Mouse (Mus musculus) embryonic fibroblast, embryonic 13.5 days (primary cell): ENCODE data around the gene Dennd4c. TPM values are rescaled to one million over a fixed set of nuclear protein-coding genes. Genes with fewer than 3 reads are reported as not detected.
A peak's percentile ranks its signal among the peaks of the same experiment; 100 is the strongest.
"Not testable (repeated sequence)": the region's sequence is repeated elsewhere in the genome, so short reads cannot be mapped to it uniquely, and the experiment has no call there.

Experiments used
- H3K27ac ChIP-seq: 2 replicates; pipeline ENCODE4 v1.5.1; 2012; ENCODE audit warnings: low read length, control low read depth, inconsistent platforms; ENCODE audit not compliant: insufficient read depth
- H3K4me1 ChIP-seq: 2 replicates; pipeline ENCODE4 v1.6.1; 2011; ENCODE audit warnings: low read length; ENCODE audit not compliant: control insufficient read depth, insufficient read depth
- H3K4me3 ChIP-seq: 2 replicates; pipeline ENCODE4 v1.5.1; 2011; ENCODE audit warnings: mild to moderate bottlenecking, control low read depth, low read length; ENCODE audit not compliant: insufficient read depth
- CTCF ChIP-seq: IDR thresholded peaks from 2 replicates; pipeline ENCODE4 v1.5.1; 2011; ENCODE audit warnings: mild to moderate bottlenecking, control low read depth, low read length, moderate library complexity, borderline replicate concordance; ENCODE audit not compliant: insufficient read depth
- POLR2A ChIP-seq: IDR thresholded peaks from 2 replicates; pipeline ENCODE4 v1.6.1; 2011; ENCODE audit warnings: low read depth, mild to moderate bottlenecking, control low read depth, low read length, moderate library complexity
- polyA plus RNA-seq: library from polyadenylated mRNA; stranded (reverse); fragments of >200 nt; gene quantifications from 2 replicates; pipeline ENCODE4 v1.2.4, GENCODE M21; 2011; ENCODE audit warnings: low read depth; ENCODE audit not compliant: missing spikeins, insufficient read length

Gene Dennd4c
- polyA plus RNA-seq, 1 experiment = 28.4 TPM

- no peak for TF ChIP-seq POLR2A
- no peak for TF ChIP-seq CTCF
- Histone ChIP-seq H3K4me1 (no peaks in the 10 kb centered on the region), H3K4me3 (no peak overlapping the region), H3K27ac (no peak overlapping the region)
Measured at GRCm38 (mm10) chr4:86764307-86764706, 16.0 kb downstream of the Dennd4c start.

DNA sequence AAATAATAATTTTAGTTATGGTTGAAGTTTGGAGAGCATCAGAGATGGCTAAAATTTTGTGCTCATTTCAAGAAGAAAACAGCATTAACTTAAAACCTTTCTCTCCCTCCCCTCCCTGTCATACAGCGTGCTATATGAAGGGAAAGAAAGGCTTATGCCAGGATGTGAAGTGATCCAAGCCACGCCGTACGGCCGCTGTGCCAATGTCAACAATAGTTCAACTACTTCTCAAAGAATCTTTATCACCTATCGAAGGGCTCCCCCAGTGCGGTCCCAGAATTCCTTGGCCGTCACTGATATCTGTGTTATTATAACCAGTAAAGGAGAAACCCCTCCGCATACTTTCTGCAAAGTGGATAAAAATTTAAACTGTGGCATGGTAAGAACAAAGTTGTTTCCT is 29.2 kb downstream of the Dennd4c start:
- H3K4me1 ChIP-seq = 0 out of 2 replicates have a peak, but pooled peaks cover 2% of the 10 kb centered on the region
- H3K27ac ChIP-seq = no peak overlapping the region
- H3K4me3 ChIP-seq = no peak overlapping the region
- TF ChIP-seq POLR2A (no peak), CTCF (no peak)

DNA sequence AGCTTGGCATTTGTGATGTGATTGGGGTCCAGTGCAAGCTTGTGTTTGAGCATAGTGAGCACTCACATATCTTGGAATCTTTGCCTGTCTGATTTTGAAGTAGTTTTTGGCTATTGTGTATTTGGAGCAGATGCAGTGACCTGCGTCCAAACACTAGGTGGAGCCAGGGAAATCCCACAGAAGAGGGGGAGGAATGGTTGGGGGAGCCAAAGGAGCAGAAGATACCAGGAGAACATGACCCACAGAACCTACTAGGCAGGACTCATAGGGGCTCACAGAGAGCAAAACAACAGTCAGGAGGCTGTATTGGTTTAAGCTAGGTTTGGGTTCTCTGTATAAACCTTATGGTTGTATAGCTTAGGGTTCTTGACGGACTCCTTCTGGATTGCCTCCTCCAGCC is 62.2 kb downstream of the Dennd4c start:
- H3K4me3 ChIP-seq = no peak overlapping the region
- no peaks in the 10 kb centered on the region for H3K4me1 ChIP-seq
- no peak overlapping the region for H3K27ac ChIP-seq
- TF ChIP-seq POLR2A (no peak), CTCF (peak; percentile 22; the same call in 1 of the 2 replicates)

GRCm38 (mm10) chr4:86814850-86815249 is 66.5 kb downstream of the Dennd4c start:
- Histone ChIP-seq H3K4me3 (no peak overlapping the region), H3K27ac (no peak overlapping the region), H3K4me1 (no peaks in the 10 kb centered on the region)
- TF ChIP-seq CTCF = no peak

GRCm38 (mm10) chr4:86823169-86823568 is 74.8 kb downstream of the Dennd4c start:
- Histone ChIP-seq H3K27ac (no peak overlapping the region), H3K4me1 (peaks cover 3% of the 10 kb centered on the region; the same call in 1 of the 2 replicates), H3K4me3 (no peak overlapping the region)
- no peak for TF ChIP-seq CTCF
- no peak for TF ChIP-seq POLR2A

GRCm38 (mm10) chr4:86825143-86825542 is 76.8 kb downstream of the Dennd4c start:
- H3K4me3 ChIP-seq = no peak overlapping the region
- H3K4me1 ChIP-seq = peaks cover 3% of the 10 kb centered on the region; the same call in 1 of the 2 replicates
- no peak for TF ChIP-seq POLR2A
- TF ChIP-seq CTCF = no peak
- no peak overlapping the region for H3K27ac ChIP-seq

- H3K4me3 ChIP-seq = no peak overlapping the region
- no peak overlapping the region for H3K27ac ChIP-seq
- TF ChIP-seq CTCF = no peak
- TF ChIP-seq POLR2A = no peak
- no peaks in the 10 kb centered on the region for H3K4me1 ChIP-seq
Measured at GRCm38 (mm10) chr4:86831896-86832295, 83.5 kb downstream of the Dennd4c start.

DNA sequence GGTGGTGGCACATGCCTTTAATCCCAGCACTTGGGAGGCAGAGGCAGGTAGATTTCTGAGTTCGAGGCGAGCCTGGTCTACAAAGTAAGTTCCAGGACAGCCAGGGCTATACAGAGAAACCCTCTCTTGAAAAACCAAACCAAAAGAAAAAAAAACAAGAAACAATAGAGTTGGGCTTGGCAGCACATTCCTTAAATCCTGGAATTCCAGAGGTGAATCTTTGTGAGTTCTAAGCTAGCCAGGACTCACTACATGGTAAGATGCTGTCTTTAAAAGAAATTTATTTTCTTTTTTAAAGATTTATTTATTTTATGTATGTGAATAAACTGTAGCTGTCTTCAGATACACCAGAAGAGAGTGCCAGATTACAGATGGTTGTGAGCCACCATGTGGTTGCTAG is 92.8 kb downstream of the Dennd4c start:
- H3K4me1 ChIP-seq, H3K27ac ChIP-seq, H3K4me3 ChIP-seq: not testable (repeated sequence)

DNA sequence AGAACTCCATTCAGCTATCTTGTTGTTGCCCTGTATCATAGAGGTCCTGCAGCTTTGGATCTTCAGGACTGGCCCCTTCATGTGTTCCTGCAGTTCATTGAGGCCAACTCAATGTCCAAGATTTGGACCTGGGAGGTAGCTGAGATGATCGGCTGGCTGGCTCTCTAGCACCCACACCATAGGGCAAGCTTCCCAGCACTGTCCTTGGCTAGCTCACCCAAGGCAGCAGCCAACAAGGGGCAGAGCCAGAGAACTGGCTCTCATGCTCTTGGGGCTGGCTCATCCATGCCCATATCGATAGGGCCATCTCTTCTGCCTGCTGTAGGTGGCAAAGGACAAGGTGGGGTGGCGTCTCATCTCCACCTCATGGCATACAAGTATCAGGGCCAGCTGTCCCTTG is 97.0 kb downstream of the Dennd4c start:
- no peak for TF ChIP-seq CTCF
- TF ChIP-seq POLR2A = no peak
- Histone ChIP-seq H3K27ac (no peak overlapping the region), H3K4me1 (no peaks in the 10 kb centered on the region), H3K4me3 (no peak overlapping the region)

DNA sequence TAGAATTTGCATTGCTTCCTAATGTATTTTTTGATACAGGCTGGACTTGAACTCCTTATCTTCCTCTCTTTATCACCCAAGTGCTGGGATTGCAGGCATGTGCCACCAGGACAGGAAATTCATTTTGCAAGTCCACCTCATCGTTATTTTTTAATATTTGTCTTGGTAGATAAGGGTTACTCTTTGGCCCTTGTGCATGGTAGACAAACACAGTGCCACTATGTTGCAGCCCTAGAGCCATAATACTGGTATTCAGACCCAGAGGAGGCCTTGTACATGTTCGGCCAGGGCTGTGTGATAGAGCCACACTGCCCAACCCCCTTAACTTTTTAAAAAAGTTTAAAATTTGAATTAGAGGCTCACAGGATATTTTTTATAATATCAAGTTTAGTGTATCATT is 98.9 kb downstream of the Dennd4c start:
- Histone ChIP-seq H3K4me3 (no peak overlapping the region), H3K4me1 (no peaks in the 10 kb centered on the region), H3K27ac (no peak overlapping the region)
- TF ChIP-seq POLR2A (no peak), CTCF (no peak)

GRCm38 (mm10) chr4:86851331-86851730 is 103.0 kb downstream of the Dennd4c start:
- no peak overlapping the region for H3K4me3 ChIP-seq
- TF ChIP-seq POLR2A (no peak), CTCF (no peak)

More at GRCm38 (mm10) chr4:86851331-86851730, 103.0 kb downstream of the Dennd4c start:
- Histone ChIP-seq H3K27ac (no peak overlapping the region), H3K4me1 (no peaks in the 10 kb centered on the region)
